Mouse (Mus musculus) fat pad, adult 2 months (tissue): ENCODE data around the gene Fpr-rs6.

ENCODE experiments used
- DNase-seq: peaks from one replicate; pipeline ENCODE4 v3.0.0-alpha.2; 2011; ENCODE audit warnings: low read depth, low spot score; ENCODE audit errors: extremely low read depth

Fpr-rs6 gene

DNA sequence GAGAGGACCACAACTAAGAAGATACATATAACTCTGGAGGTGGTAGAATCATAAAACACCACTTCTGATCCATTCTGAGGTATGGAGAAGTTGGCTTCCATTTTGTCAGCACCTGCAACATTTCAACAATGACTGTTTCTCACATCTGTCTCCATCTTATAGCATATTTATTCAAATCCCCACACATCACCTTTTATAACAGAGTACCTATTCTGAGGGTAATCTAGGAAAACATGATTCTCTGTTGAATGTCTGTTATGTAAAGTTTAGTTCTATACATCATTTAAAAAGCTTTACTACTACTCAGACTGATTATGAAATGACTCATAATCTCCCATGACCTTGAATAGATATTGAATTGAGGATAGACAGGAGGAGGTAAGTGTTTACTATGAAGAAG is at the start of gene Fpr-rs6:
Gene Fpr-rs6 (minus strand): TSS at position 101 of the 400 bp plus-strand sequence.
- DNase-seq, result no peak
